Mouse (Mus musculus): Measurements from ENCODE around the gene Sumf1.

DNA sequence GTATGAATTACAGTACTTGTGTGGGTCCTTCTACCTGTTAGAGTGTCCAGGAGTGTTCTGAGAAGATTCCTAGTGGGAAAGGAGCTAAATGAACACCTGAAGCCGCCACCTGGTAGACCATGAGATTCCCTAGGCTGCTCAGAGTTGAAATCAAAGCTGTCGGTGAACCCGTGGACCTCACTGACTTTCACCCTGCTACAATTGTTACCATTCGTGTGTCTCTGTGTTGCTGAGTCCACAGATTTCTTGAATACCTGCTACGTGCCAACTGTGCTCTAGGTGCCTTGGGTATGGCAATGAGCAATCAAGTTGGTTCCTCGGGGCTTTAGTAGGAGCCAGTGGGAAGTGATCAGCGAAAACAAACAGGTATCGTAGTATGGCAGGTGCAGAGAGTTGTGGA lies 31.4 kb upstream of the Sumf1 start:
- TF ChIP-seq GATA1 (IDR thresholded peaks at IDR 0.05; ENCODE audit: borderline replicate concordance, low read length) (no peak), FLI1 (IDR thresholded peaks at IDR 0.05; ENCODE audit: low read length) (no peak)

All from megakaryocyte, embryonic 14.5 days (primary cell).